Mouse (Mus musculus): ENCODE data around the gene Inpp5k.

DNA sequence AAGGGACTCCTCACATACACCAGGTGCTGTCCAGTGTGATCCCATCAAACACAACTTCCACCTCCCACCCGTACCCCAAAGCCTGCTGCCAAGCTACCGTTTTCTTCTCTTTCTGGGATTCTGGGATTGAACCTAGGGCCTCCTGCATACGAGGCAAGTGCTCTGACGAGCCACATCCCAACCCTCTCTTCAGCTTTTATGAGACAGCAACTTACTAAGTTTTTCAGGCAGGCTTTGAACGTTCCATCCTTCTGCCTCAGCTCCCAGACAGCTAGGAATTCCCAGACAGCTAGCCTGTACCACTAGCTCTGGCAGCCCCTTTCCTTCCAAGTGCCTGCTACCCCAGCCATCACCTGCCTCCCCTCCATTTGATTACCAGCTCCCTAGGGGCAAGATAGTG, 43.8 kb upstream of the Inpp5k start:
- TF ChIP-seq RAD21 (IDR thresholded peaks at IDR 0.05; ENCODE audit: low read depth, low read length) (no peak), GABPA (IDR thresholded peaks at IDR 0.05; ENCODE audit: insufficient replicate concordance, low read depth, low read length) (no peak), CTCF (conservative IDR thresholded peaks at IDR 0.05 in 1 of 2, IDR thresholded peaks at IDR 0.05 in 1 of 2; ENCODE audit: low read depth in 2 of 2, low read length in 2 of 2) (no peak), MAX (IDR thresholded peaks at IDR 0.05; ENCODE audit: low read length) (no peak), POLR2A (IDR thresholded peaks at IDR 0.05; ENCODE audit: low read depth, low read length) (no peak), POLR2AphosphoS2 (IDR thresholded peaks at IDR 0.05; ENCODE audit: low read depth, low read length) (no peak), BHLHE40 (IDR thresholded peaks at IDR 0.05; ENCODE audit: low read depth, low read length) (no peak), EP300 (IDR thresholded peaks at IDR 0.05; ENCODE audit: low read length) (no peak)

All from CH12.LX (cell line).